ENCODE assay signal across 8 mouse cellular contexts in the genomic region with DNA sequence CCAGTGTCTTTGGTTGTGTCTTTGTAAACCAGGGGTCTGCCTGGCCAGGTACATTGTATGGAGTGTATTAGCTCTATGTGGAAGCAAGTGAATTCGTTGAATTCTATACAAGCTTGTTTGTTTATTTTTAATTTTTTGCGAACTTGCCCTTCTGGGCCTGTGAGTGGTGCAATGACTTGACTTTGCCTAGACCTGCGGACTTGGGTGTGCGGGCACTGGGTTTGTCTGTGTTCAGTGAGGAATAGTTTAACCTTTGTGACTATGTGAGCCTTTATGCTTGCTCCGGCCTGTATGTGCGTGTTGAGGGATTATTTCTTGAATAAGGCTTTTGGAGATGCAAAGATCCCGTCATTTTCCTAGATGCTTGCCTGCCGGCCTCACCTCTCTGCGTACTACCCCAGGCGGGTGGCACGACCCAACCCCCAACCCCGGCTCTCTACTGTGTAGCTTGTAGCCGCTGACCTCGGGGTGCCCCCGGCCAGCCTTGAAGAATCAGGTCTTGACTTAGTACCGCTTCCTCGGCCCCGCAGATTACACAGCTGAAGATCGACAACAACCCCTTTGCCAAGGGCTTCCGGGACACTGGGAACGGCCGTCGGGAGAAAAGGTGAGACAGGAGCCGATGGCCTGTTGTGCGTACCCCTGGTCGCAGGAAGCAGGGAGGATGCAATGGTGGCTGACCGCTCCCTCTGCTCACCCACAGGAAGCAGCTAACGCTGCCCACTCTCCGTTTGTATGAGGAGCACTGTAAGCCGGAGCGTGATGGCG. TPM values are rescaled to one million over a fixed set of nuclear protein-coding genes. Genes with fewer than 3 reads are reported as not detected.
DNase-seq lines count a peak whose midpoint lies in the region; ATAC-seq and TF ChIP-seq lines count a peak whose summit lies in the region.

No protein-coding gene starts in this region.

- DNase-seq in heart, adult 2 months, result no peak
- DNase-seq in heart, postnatal 14 days, result no peak
- peak; percentile 49 for DNase-seq in embryo, embryonic 10.5 days (ENCODE audit: low spot score)
- no peak for DNase-seq in intestine, embryonic 14.5 days (ENCODE audit: low spot score)
- peak; percentile 51 to 59 for DNase-seq in lung, postnatal 4 days
- DNase-seq in natural killer cell, adult 2 months (ENCODE audit: low spot score in 2 of 2), result no peak
- no peak for DNase-seq in testis, postnatal 10 days (ENCODE audit: low spot score)
- DNase-seq in thymus, postnatal 0 days (ENCODE audit: low spot score), result no peak

- peak overlapping the region; percentile 39; the same call in 1 of the 2 replicates for H3K9ac ChIP-seq in heart, adult 2 months (ENCODE audit: low read depth, low read length)
- peak overlapping the region; percentile 78 for H3K9ac ChIP-seq in intestine, embryonic 14.5 days (ENCODE audit: low read length)

- peak overlapping the region; percentile 53 for H3K27ac ChIP-seq in heart, adult 2 months
- H3K27ac ChIP-seq in intestine, embryonic 14.5 days (ENCODE audit: low read depth), result peak overlapping the region; percentile 67

- H3K4me3 ChIP-seq in heart, adult 2 months, result peak overlapping the region; percentile 5; the same call in 1 of the 2 replicates
- H3K4me3 ChIP-seq in intestine, embryonic 14.5 days (ENCODE audit: low read depth, low read length), result peak overlapping the region; percentile 63

- no peak for TF ChIP-seq POLR2A in heart, adult 2 months (IDR thresholded peaks at IDR 0.05; ENCODE audit: insufficient read depth, low read depth, low read length)

- no peaks in the 10 kb centered on the region for H3K79me2 ChIP-seq in heart, adult 2 months (replicated peaks; ENCODE audit: control insufficient read depth, insufficient read depth, low read length)

- H3K4me1 ChIP-seq in heart, adult 2 months (ENCODE audit: control insufficient read depth, insufficient read depth, low read length), result no peaks in the 10 kb centered on the region
- H3K4me1 ChIP-seq in intestine, embryonic 14.5 days (replicated peaks; ENCODE audit: control insufficient read depth, insufficient read depth, low read length), result peaks cover 28% of the 10 kb centered on the region

- H3K4me2 ChIP-seq in intestine, embryonic 14.5 days (ENCODE audit: low read length), result peak overlapping the region; percentile 84

- TF ChIP-seq CTCF in heart, adult 2 months (IDR thresholded peaks at IDR 0.05), result no peak

- intact Hi-C loops in heart, adult 2 months (cut with DNase I), result no loop called here
- intact Hi-C loops in heart, postnatal 14 days (cut with DNase I), result no loop called here

- ATAC-seq in intestine, embryonic 14.5 days (replicated peaks; ENCODE audit: low FRiP score, low TSS enrichment, low read depth), result no peak

- TF ChIP-seq EP300 in heart, adult 2 months (IDR thresholded peaks at IDR 0.05; ENCODE audit: insufficient read depth, low read depth, low read length), result no peak

- no peaks in the 10 kb centered on the region for H3K9me3 ChIP-seq in intestine, embryonic 14.5 days (ENCODE audit: control insufficient read depth, low read length)

- WGBS in heart, adult 2 months, result 37% methylated on average over 32 of the region's 32 CpGs
- 15% methylated on average over 32 of the region's 32 CpGs for WGBS in intestine, embryonic 14.5 days

- H3K27me3 ChIP-seq in heart, adult 2 months (ENCODE audit: control insufficient read depth, insufficient read depth, low read length), result peaks cover 25% of the 10 kb centered on the region
- H3K27me3 ChIP-seq in intestine, embryonic 14.5 days (replicated peaks; ENCODE audit: control insufficient read depth, insufficient read depth, low read length), result peaks cover 93% of the 10 kb centered on the region

- H3K36me3 ChIP-seq in heart, adult 2 months (ENCODE audit: control insufficient read depth, insufficient read depth, low read length), result no peaks in the 10 kb centered on the region
- no peaks in the 10 kb centered on the region for H3K36me3 ChIP-seq in intestine, embryonic 14.5 days (ENCODE audit: control insufficient read depth, insufficient read depth, low read length)

RNA-seq across cellular contexts. Expression of a gene that starts 4.4 kb away (rescaled TPM):
- 1 to 10 TPM; 5.5 to 5.7 TPM for total RNA-seq in heart, adult 2 months (2021)
- 6.9 and 7.5 TPM in 2 replicates for polyA plus RNA-seq in heart, adult 2 months (2012; rRNA removed)
- 10 to 100 TPM; 11.8 to 14.5 TPM for total RNA-seq in heart, postnatal 14 days (2021)
- 7.2 and 7.7 TPM in 2 replicates for polyA plus RNA-seq in intestine, embryonic 14.5 days (2014; fragmentation: Nextera tagmentation; extraction: Ambion mirVana)
- polyA plus RNA-seq in thymus, postnatal 0 days (2015; fragmentation: Nextera tagmentation; extraction: Ambion mirVana), result 0.58 and 1.0 TPM in 2 replicates

RNA-seq across cellular contexts. Expression of a gene that starts 13.4 kb away (rescaled TPM):
- not detected for total RNA-seq in heart, adult 2 months (2021)
- not detected in 2 replicates for polyA plus RNA-seq in heart, adult 2 months (2012; rRNA removed)
- not detected for total RNA-seq in heart, postnatal 14 days (2021)
- polyA plus RNA-seq in intestine, embryonic 14.5 days (2014; fragmentation: Nextera tagmentation; extraction: Ambion mirVana), result not detected in 2 replicates
- not detected in 2 replicates for polyA plus RNA-seq in thymus, postnatal 0 days (2015; fragmentation: Nextera tagmentation; extraction: Ambion mirVana)

RNA-seq across cellular contexts. Expression of a gene that starts 49.5 kb away (rescaled TPM):
- not detected for total RNA-seq in heart, adult 2 months (2021)
- 0.09 and 0.55 TPM in 2 replicates for polyA plus RNA-seq in heart, adult 2 months (2012; rRNA removed)
- under 1 TPM in 1 of 2 experiments, not detected in 1; 0.14 TPM for total RNA-seq in heart, postnatal 14 days (2021)
- polyA plus RNA-seq in intestine, embryonic 14.5 days (2014; fragmentation: Nextera tagmentation; extraction: Ambion mirVana), result not detected in 2 replicates
- polyA plus RNA-seq in thymus, postnatal 0 days (2015; fragmentation: Nextera tagmentation; extraction: Ambion mirVana), result 0.04 TPM in 1 of 2 replicates, not detected in the other

Comparison
In these comparisons a context has a peak if more than half of its experiments do, and no peak if none do; other contexts are left out.
1. DNase-seq: peak in embryo, embryonic 10.5 days (single experiment) and lung, postnatal 4 days (2 of 2); none in heart, adult 2 months (0 of 2), heart, postnatal 14 days (0 of 2), intestine, embryonic 14.5 days (single experiment), natural killer cell, adult 2 months (0 of 2), testis, postnatal 10 days (single experiment) and thymus, postnatal 0 days (single experiment).